Mouse (Mus musculus) hindbrain, embryonic 16.5 days (tissue): ENCODE data around the gene Exoc3l. TPM values are rescaled to one million over a fixed set of nuclear protein-coding genes. Genes with fewer than 3 reads are reported as not detected.

Source experiments
- ATAC-seq: fragments of 200-750 bp; cut with Nextera tagmentation; 2 replicates; pipeline ENCODE4 v1.8.0; 2017; ENCODE audit warnings: moderate TSS enrichment, moderate library complexity
- H3K27ac ChIP-seq: fragments of 300-500 bp; sonication (generic); 2 replicates; pipeline ENCODE4 v1.5.1; 2014; ENCODE audit warnings: low read depth, mild to moderate bottlenecking, control low read depth, low read length, moderate library complexity
- H3K27me3 ChIP-seq: fragments of 300-500 bp; sonication (generic); replicated peaks from 2 replicates; pipeline ENCODE4 v1.6.1; 2014; ENCODE audit warnings: low read length; ENCODE audit not compliant: control insufficient read depth, insufficient read depth
- H3K36me3 ChIP-seq: fragments of 300-500 bp; sonication (generic); 2 replicates; pipeline ENCODE4 v1.6.1; 2014; ENCODE audit warnings: mild to moderate bottlenecking, low read length, moderate library complexity, mixed read lengths; ENCODE audit not compliant: control insufficient read depth, insufficient read depth
- H3K4me1 ChIP-seq: fragments of 300-500 bp; sonication (generic); 2 replicates; pipeline ENCODE4 v1.6.1; 2014; ENCODE audit warnings: low read depth, low read length; ENCODE audit not compliant: control insufficient read depth, insufficient read depth
- H3K4me2 ChIP-seq: fragments of 300-500 bp; sonication (generic); 2 replicates; pipeline ENCODE4 v1.6.1; 2014; ENCODE audit warnings: mild to moderate bottlenecking, low read length, control low read depth, moderate library complexity
- H3K4me3 ChIP-seq: fragments of 300-500 bp; sonication (generic); 2 replicates; pipeline ENCODE4 v1.5.1; 2014; ENCODE audit warnings: mild to moderate bottlenecking, low read length, control low read depth, moderate library complexity
- H3K9ac ChIP-seq: fragments of 300-500 bp; sonication (generic); 2 replicates; pipeline ENCODE4 v1.6.1; 2014; ENCODE audit warnings: low read depth, mild to moderate bottlenecking, control low read depth, low read length, moderate library complexity
- H3K9me3 ChIP-seq: fragments of 300-500 bp; sonication (generic); 2 replicates; pipeline ENCODE4 v1.6.1; 2014; ENCODE audit warnings: mild to moderate bottlenecking, low read length, moderate library complexity; ENCODE audit not compliant: control insufficient read depth
- WGBS: fragments of 180-500 bp; shearing (Covaris S2); extraction: QIAGEN DNeasy Blood & Tissue Kit; methylation state at CpG from one replicate; pipeline ENCODE4 v1.1.7; 2014; 5-methylcytosine and 5-hydroxymethylcytosine counted together
- polyA plus RNA-seq: library from polyadenylated mRNA; unstranded; fragments of >200 nt; fragmentation: Nextera tagmentation; extraction: Ambion mirVana; gene quantifications from 2 replicates; pipeline ENCODE4 v1.2.1, GENCODE M21; 2015

Exoc3l gene
- polyA plus RNA-seq, result 9.4 and 12.3 TPM in 2 replicates

GRCm38 (mm10) chr8:105295895-105296573, at the start of gene Exoc3l:
Gene Exoc3l, minus strand, starts transcription at chr8:105296101.
- WGBS, result 68% methylated on average over 11 of the region's 11 CpGs
- Histone ChIP-seq H3K36me3 (peaks cover 12% of the 10 kb centered on the region), H3K4me2 (peak within 1 kb of the TSS; percentile 85), H3K27ac (no peak within 1 kb of the TSS), H3K9ac (peak within 1 kb of the TSS; percentile 94; the same call in 1 of the 2 replicates), H3K9me3 (no peaks in the 10 kb centered on the region), H3K4me3 (peak within 1 kb of the TSS; percentile 96; the same call in 1 of the 2 replicates), H3K27me3 (no peaks in the 10 kb centered on the region), H3K4me1 (peaks cover 14% of the 10 kb centered on the region)
- no peak for ATAC-seq

- Histone ChIP-seq H3K4me3 (no peak overlapping the region), H3K36me3 (no peaks in the 10 kb centered on the region), H3K4me2 (no peak overlapping the region), H3K4me1 (peaks cover 12% of the 10 kb centered on the region), H3K27me3 (peaks cover 3% of the 10 kb centered on the region; the same call in 1 of the 2 replicates), H3K27ac (no peak overlapping the region), H3K9ac (no peak overlapping the region), H3K9me3 (no peaks in the 10 kb centered on the region)
- 65% methylated on average over 7 of the region's 7 CpGs for WGBS
- ATAC-seq, result no peak
Observed at GRCm38 (mm10) chr8:105345061-105345975, 49.4 kb upstream of the Exoc3l start.

GRCm38 (mm10) chr8:105343791-105344574, 48.1 kb upstream of the Exoc3l start:
- Histone ChIP-seq H3K36me3 (no peaks in the 10 kb centered on the region), H3K9me3 (no peaks in the 10 kb centered on the region), H3K27me3 (peaks cover 3% of the 10 kb centered on the region; the same call in 1 of the 2 replicates), H3K4me2 (no peak overlapping the region), H3K4me1 (peaks cover 10% of the 10 kb centered on the region), H3K27ac (no peak overlapping the region), H3K9ac (no peak overlapping the region), H3K4me3 (no peak overlapping the region)
- no peak for ATAC-seq
- WGBS, result 79% methylated on average over 8 of the region's 8 CpGs

GRCm38 (mm10) chr8:105342768-105343167, 46.9 kb upstream of the Exoc3l start:
- ATAC-seq, result no peak
- peaks cover 3% of the 10 kb centered on the region; the same call in 1 of the 2 replicates for H3K27me3 ChIP-seq
- H3K36me3 ChIP-seq, result no peaks in the 10 kb centered on the region
- 73% methylated on average over 4 of the region's 4 CpGs for WGBS
- no peak overlapping the region for H3K4me2 ChIP-seq
- H3K9me3 ChIP-seq, result no peaks in the 10 kb centered on the region
- peaks cover 10% of the 10 kb centered on the region for H3K4me1 ChIP-seq
- H3K9ac ChIP-seq, result no peak overlapping the region
- no peak overlapping the region for H3K27ac ChIP-seq
- no peak overlapping the region for H3K4me3 ChIP-seq

- no peak for ATAC-seq
- Histone ChIP-seq H3K9ac (no peak overlapping the region), H3K27me3 (no peaks in the 10 kb centered on the region), H3K27ac (0 out of 2 replicates have a peak overlapping the region, but pooled peaks have one; percentile 6), H3K4me3 (no peak overlapping the region), H3K9me3 (no peaks in the 10 kb centered on the region), H3K36me3 (no peaks in the 10 kb centered on the region), H3K4me1 (peaks cover 2% of the 10 kb centered on the region), H3K4me2 (no peak overlapping the region)
- WGBS, result 37% methylated on average over 8 of the region's 8 CpGs
Observed at GRCm38 (mm10) chr8:105341399-105341798, 45.5 kb upstream of the Exoc3l start.

- Histone ChIP-seq H3K9me3 (no peaks in the 10 kb centered on the region), H3K9ac (no peak overlapping the region), H3K27ac (no peak overlapping the region), H3K27me3 (no peaks in the 10 kb centered on the region), H3K4me3 (no peak overlapping the region), H3K36me3 (no peaks in the 10 kb centered on the region), H3K4me1 (no peaks in the 10 kb centered on the region), H3K4me2 (no peak overlapping the region)
- no peak for ATAC-seq
- WGBS, result 86% methylated on average over 6 of the region's 6 CpGs
Observed at GRCm38 (mm10) chr8:105339886-105340635, 44.2 kb upstream of the Exoc3l start.

GRCm38 (mm10) chr8:105338992-105339391, 43.1 kb upstream of the Exoc3l start:
- Histone ChIP-seq H3K9me3 (no peaks in the 10 kb centered on the region), H3K36me3 (no peaks in the 10 kb centered on the region), H3K4me1 (no peaks in the 10 kb centered on the region), H3K27ac (no peak overlapping the region), H3K4me2 (no peak overlapping the region), H3K27me3 (no peaks in the 10 kb centered on the region), H3K9ac (no peak overlapping the region), H3K4me3 (no peak overlapping the region)
- WGBS, result 60% methylated on average over 4 of the region's 4 CpGs
- no peak for ATAC-seq

GRCm38 (mm10) chr8:105336373-105337130, 40.7 kb upstream of the Exoc3l start:
- H3K9ac ChIP-seq, result no peak overlapping the region
- H3K9me3 ChIP-seq, result no peaks in the 10 kb centered on the region
- H3K4me2 ChIP-seq, result peak overlapping the region; percentile 22; the same call in 1 of the 2 replicates
- peak overlapping the region; percentile 13; the same call in 1 of the 2 replicates for H3K4me3 ChIP-seq
- no peaks in the 10 kb centered on the region for H3K27me3 ChIP-seq
- WGBS, result 55% methylated on average over 32 of the region's 32 CpGs
- ATAC-seq, result peak; percentile 30
- 0 out of 2 replicates have a peak, but pooled peaks cover 3% of the 10 kb centered on the region for H3K36me3 ChIP-seq
- no peak overlapping the region for H3K27ac ChIP-seq
- no peaks in the 10 kb centered on the region for H3K4me1 ChIP-seq
